Mouse (Mus musculus) liver, embryonic 16.5 days (tissue): ENCODE results near the gene Ampd1. TPM values are rescaled to one million over a fixed set of nuclear protein-coding genes. Genes with fewer than 3 reads are reported as not detected.

Source experiments
- ATAC-seq: fragments of 200-750 bp; cut with Nextera tagmentation; 2 replicates; pipeline ENCODE4 v1.8.0; 2017; ENCODE audit warnings: low read depth, mild to moderate bottlenecking, moderate number of reproducible peaks, moderate library complexity
- H3K27ac ChIP-seq: fragments of 300-500 bp; sonication (generic); 2 replicates; pipeline ENCODE4 v1.5.1; 2014; ENCODE audit warnings: mild to moderate bottlenecking, low read length
- H3K27me3 ChIP-seq: fragments of 300-500 bp; sonication (generic); 2 replicates; pipeline ENCODE4 v1.6.1; 2014; ENCODE audit warnings: low read depth, low read length, mixed read lengths; ENCODE audit not compliant: control insufficient read depth, insufficient read depth
- H3K36me3 ChIP-seq: fragments of 300-500 bp; sonication (generic); 2 replicates; pipeline ENCODE4 v1.6.1; 2014; ENCODE audit warnings: mild to moderate bottlenecking; ENCODE audit not compliant: control insufficient read depth, insufficient read depth
- H3K4me1 ChIP-seq: fragments of 300-500 bp; sonication (generic); 2 replicates; pipeline ENCODE4 v1.6.1; 2014; ENCODE audit warnings: low read depth, low read length, mixed read lengths; ENCODE audit not compliant: control insufficient read depth
- H3K4me2 ChIP-seq: fragments of 300-500 bp; sonication (generic); 2 replicates; pipeline ENCODE4 v1.6.1; 2014; ENCODE audit warnings: low read depth, low read length, mixed read lengths
- H3K4me3 ChIP-seq: fragments of 300-500 bp; sonication (generic); 2 replicates; pipeline ENCODE4 v1.5.1; 2014; ENCODE audit warnings: low read depth, mild to moderate bottlenecking, low read length
- H3K9ac ChIP-seq: fragments of 300-500 bp; sonication (generic); 2 replicates; pipeline ENCODE4 v1.6.1; 2014; ENCODE audit warnings: low read depth, low read length
- H3K9me3 ChIP-seq: fragments of 300-500 bp; sonication (generic); replicated peaks from 2 replicates; pipeline ENCODE4 v1.6.1; 2016; ENCODE audit warnings: low read length; ENCODE audit not compliant: control insufficient read depth
- WGBS: fragments of 180-500 bp; shearing (Covaris S2); extraction: QIAGEN DNeasy Blood & Tissue Kit; methylation state at CpG from one replicate; pipeline ENCODE4 v1.1.7; 2014; ENCODE audit not compliant: insufficient replicate concordance; 5-methylcytosine and 5-hydroxymethylcytosine counted together
- polyA plus RNA-seq: library from polyadenylated mRNA; unstranded; fragments of >200 nt; fragmentation: Nextera tagmentation; extraction: Ambion mirVana; gene quantifications from 2 replicates; pipeline ENCODE4 v1.2.1, GENCODE M21; 2015

The Ampd1 gene
- polyA plus RNA-seq, 1 experiment from 2014 or later: 1.6 TPM

- Histone ChIP-seq H3K4me1 (peaks cover 17% of the 10 kb centered on the region), H3K4me2 (no peak overlapping the region), H3K27me3 (no peaks in the 10 kb centered on the region; the same call in 1 of the 2 replicates), H3K9ac (no peak overlapping the region), H3K27ac (no peak overlapping the region), H3K9me3 (no peaks in the 10 kb centered on the region), H3K4me3 (no peak overlapping the region), H3K36me3 (no peaks in the 10 kb centered on the region)
- ATAC-seq: no peak
- WGBS: 75% methylated on average over 23 of the region's 23 CpGs
Observed at GRCm38 (mm10) chr3:103098662-103099061, 24.8 kb downstream of the Ampd1 start.

DNA sequence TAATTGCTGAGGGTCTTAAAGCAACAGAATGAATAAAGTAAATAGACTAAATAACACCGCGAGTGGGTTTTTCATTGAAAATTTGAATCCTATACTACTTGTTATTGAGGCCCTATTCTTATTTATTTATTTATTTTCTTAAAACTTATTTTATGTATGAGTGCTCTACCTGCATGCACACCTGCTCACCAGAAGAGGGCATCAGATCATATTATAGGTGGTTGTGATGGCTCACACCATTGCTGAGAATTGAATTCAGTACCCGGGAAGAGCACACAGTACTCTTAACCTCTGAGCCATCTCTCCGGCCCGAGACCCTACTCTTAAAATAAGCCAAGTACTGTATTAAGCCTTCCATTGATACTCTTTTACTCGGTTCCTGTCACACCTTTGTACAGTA lies 25.9 kb downstream of the Ampd1 start:
- Histone ChIP-seq H3K27ac (no peak overlapping the region), H3K9ac (no peak overlapping the region), H3K4me1 (peaks cover 19% of the 10 kb centered on the region), H3K9me3 (no peaks in the 10 kb centered on the region), H3K4me3 (no peak overlapping the region), H3K4me2 (no peak overlapping the region), H3K27me3 (no peaks in the 10 kb centered on the region; the same call in 1 of the 2 replicates), H3K36me3 (no peaks in the 10 kb centered on the region)
- no peak for ATAC-seq
- whole genome bisulfite sequencing: 59% methylated on average over 6 of the region's 6 CpGs

GRCm38 (mm10) chr3:103100735-103101134 lies 26.9 kb downstream of the Ampd1 start:
- WGBS: 38% methylated on average over 2 of the region's 2 CpGs

DNA sequence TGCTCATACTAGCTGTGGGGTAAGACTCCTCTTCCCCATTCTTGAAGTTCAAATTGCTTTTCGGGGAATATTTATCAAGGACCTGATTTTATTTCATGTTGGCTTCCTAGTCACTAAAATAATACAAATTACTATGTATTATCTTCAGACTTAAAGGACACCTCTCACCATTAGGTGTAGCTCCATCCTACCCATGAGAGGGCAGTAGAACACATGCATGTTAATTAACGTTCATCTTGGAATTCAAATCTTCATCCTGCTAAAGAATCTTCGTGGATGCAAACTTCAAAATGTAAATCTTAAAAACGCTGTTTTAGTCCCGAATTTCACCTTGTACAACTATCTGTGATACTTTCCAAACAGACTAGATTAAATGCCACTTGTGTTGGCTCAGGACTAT lies 27.4 kb downstream of the Ampd1 start:
- peaks cover 19% of the 10 kb centered on the region for H3K4me1 ChIP-seq
- no peak overlapping the region for H3K4me3 ChIP-seq
- H3K27me3 ChIP-seq: no peaks in the 10 kb centered on the region; the same call in 1 of the 2 replicates
- WGBS: 45% methylated on average over 5 of the region's 5 CpGs
- no peaks in the 10 kb centered on the region for H3K36me3 ChIP-seq
- H3K27ac ChIP-seq: no peak overlapping the region
- H3K9ac ChIP-seq: no peak overlapping the region
- no peak overlapping the region for H3K4me2 ChIP-seq
- no peak for ATAC-seq
- no peaks in the 10 kb centered on the region for H3K9me3 ChIP-seq

More at GRCm38 (mm10) chr3:103100735-103101134, 26.9 kb downstream of the Ampd1 start:
- H3K4me2 ChIP-seq: no peak overlapping the region
- ATAC-seq: no peak
- peaks cover 19% of the 10 kb centered on the region for H3K4me1 ChIP-seq
- H3K36me3 ChIP-seq: no peaks in the 10 kb centered on the region
- no peaks in the 10 kb centered on the region; the same call in 1 of the 2 replicates for H3K27me3 ChIP-seq
- H3K9ac ChIP-seq: no peak overlapping the region
- H3K27ac ChIP-seq: no peak overlapping the region
- no peaks in the 10 kb centered on the region for H3K9me3 ChIP-seq
- H3K4me3 ChIP-seq: no peak overlapping the region

DNA sequence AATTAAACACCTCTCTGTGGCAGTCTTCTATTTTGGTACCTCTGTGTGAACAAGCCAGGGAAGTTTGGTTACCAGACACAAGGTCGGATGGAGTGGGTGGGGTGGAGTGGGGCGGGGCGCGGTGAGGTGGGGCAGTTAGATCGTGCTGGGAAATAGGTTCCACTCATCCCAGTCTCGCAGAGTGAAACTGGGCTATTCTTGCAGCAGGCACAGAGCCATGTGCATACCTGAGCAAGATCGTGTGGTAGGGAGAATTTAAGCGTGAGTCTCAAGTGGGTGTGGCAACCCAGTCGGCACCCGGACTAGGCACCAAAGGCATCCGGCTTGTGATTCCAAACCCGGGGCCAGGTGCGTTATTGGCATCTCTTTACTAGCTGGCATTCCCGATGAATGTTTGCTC lies 28.1 kb downstream of the Ampd1 start:
- Histone ChIP-seq H3K4me2 (peak overlapping the region; percentile 100), H3K27me3 (no peaks in the 10 kb centered on the region; the same call in 1 of the 2 replicates), H3K9ac (peak overlapping the region; percentile 94), H3K36me3 (no peaks in the 10 kb centered on the region), H3K4me3 (peak overlapping the region; percentile 95), H3K9me3 (no peaks in the 10 kb centered on the region), H3K4me1 (peaks cover 23% of the 10 kb centered on the region), H3K27ac (peak overlapping the region; percentile 91)
- WGBS: under 1% methylated on average over 14 of the region's 14 CpGs
- ATAC-seq: peak; percentile 56

- H3K27me3 ChIP-seq: no peaks in the 10 kb centered on the region; the same call in 1 of the 2 replicates
- peak within 1 kb of the TSS; percentile 94 for H3K9ac ChIP-seq
- no peaks in the 10 kb centered on the region for H3K36me3 ChIP-seq
- peaks cover 28% of the 10 kb centered on the region for H3K4me1 ChIP-seq
- WGBS: under 1% methylated on average over 69 of the region's 72 CpGs
- no peaks in the 10 kb centered on the region for H3K9me3 ChIP-seq
- H3K4me2 ChIP-seq: peak within 1 kb of the TSS; percentile 100
- peak within 1 kb of the TSS; percentile 95 for H3K4me3 ChIP-seq
- ATAC-seq: peak; percentile 96
- peak within 1 kb of the TSS; percentile 91 for H3K27ac ChIP-seq
Observed at GRCm38 (mm10) chr3:103102454-103103390, 28.9 kb downstream of the Ampd1 start, which contains the start of gene Dennd2c. Gene Dennd2c (plus strand): TSS chr3:103102604.

DNA sequence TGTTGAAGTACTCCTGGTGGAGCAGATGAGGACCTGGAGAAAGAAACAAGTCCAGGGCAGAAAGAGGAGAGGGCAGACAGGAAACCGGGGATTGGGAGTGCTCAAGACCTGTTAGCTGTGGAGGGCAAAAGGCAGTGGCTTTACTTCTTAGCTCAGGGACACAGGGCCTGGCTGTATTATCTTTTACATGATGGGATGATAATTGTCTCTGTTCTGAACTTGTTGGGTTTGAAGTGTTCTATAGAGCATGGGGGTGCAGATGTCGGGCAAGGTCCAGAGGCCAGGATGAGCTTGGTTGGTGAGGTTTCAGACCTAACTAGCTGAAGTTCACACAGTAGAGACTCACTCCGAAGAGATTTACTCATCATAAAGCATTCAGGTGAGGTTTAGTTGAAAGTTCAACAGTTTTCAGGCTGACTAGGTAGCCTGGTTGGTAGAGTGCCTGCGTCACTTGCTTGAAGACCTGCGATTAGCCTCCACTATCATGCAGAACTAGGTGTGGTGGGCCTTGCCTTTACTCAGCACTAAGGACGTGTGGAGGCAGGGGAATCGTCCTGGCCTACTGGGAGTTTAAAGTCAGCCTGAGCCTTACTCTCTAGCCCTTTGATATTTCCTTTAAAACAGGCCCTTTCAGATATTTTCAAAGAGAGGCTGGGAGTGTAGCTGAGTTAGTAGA lies 33.9 kb downstream of the Ampd1 start:
- H3K9me3 ChIP-seq: no peaks in the 10 kb centered on the region
- H3K27ac ChIP-seq: peak overlapping the region; percentile 68
- no peaks in the 10 kb centered on the region for H3K27me3 ChIP-seq
- H3K36me3 ChIP-seq: no peaks in the 10 kb centered on the region
- WGBS: 77% methylated on average over 7 of the region's 7 CpGs
- peaks cover 19% of the 10 kb centered on the region for H3K4me1 ChIP-seq
- H3K9ac ChIP-seq: peak overlapping the region; percentile 35
- H3K4me2 ChIP-seq: peak overlapping the region; percentile 15
- no peak overlapping the region for H3K4me3 ChIP-seq
- ATAC-seq: peak; percentile 80

DNA sequence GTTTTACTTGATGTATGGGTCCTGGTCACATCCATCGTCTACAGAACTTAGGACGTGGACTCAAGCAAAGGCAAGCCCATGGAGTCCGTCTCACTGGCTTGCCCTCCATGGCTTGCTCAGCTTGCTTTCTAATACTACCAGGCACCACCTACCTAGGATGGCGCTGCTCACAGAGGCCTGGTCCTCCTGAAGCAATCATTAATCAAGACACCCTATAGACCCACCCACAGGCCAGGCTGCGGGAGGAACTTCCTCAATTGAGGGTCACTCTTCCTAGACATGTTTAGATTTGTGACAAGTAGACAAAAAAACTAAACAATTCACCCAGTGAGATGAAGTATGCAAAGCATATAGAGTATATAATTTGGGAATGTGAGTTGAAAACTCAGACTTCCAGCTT lies 38.4 kb downstream of the Ampd1 start:
- Histone ChIP-seq H3K9ac (no peak overlapping the region), H3K4me1 (peaks cover 13% of the 10 kb centered on the region)

More for the DNA sequence above, 38.4 kb downstream of the Ampd1 start:
- Histone ChIP-seq H3K27me3 (no peaks in the 10 kb centered on the region), H3K4me3 (no peak overlapping the region), H3K27ac (no peak overlapping the region), H3K36me3 (no peaks in the 10 kb centered on the region), H3K4me2 (no peak overlapping the region), H3K9me3 (no peaks in the 10 kb centered on the region)
- WGBS: 39% methylated on average over 5 of the region's 5 CpGs
- ATAC-seq: no peak
